12 mouse cellular contexts compared by ENCODE assay signal in genomic region chr14:58202607-58203295, GRCm38 (mm10).
A peak's percentile ranks its signal among the peaks of the same experiment; 100 is the strongest.
DNase-seq lines count a peak whose midpoint lies in the region; ATAC-seq and TF ChIP-seq lines count a peak whose summit lies in the region.
"Had no signal": no experiment of that assay in that cellular context is flagged by ENCODE, and none has a peak within 500 bp of the region (broad histone marks: within the 10 kb centered on the region; RNA-seq: fewer than 3 reads in every experiment).

No protein-coding gene starts in this region.

- DNase-seq in forebrain, embryonic 10.5 days (ENCODE audit: extremely low spot score, low spot score), result no peak
- DNase-seq in brain, embryonic 14.5 days (ENCODE audit: low read depth), result peak; percentile 32
- peak; percentile 21 to 29 for DNase-seq in frontal cortex, postnatal 14 days (ENCODE audit: low spot score in 2 of 2)
- DNase-seq in midbrain, postnatal 0 days (ENCODE audit: low spot score), result peak; percentile 1
- no peak for DNase-seq in cerebellum, adult 2 months
- no peak for DNase-seq in gastrocnemius, adult 2 months
- DNase-seq in adrenal gland, postnatal 4 days (ENCODE audit: low spot score in 2 of 2), result no peak
- DNase-seq: heart, adult 18-20 months; kidney, adult 18-20 months had no signal

- no peaks in the 10 kb centered on the region for H3K4me1 ChIP-seq in forebrain, embryonic 16.5 days (replicated peaks; ENCODE audit: control insufficient read depth, insufficient read depth, low read length)
- peaks cover 12% of the 10 kb centered on the region for H3K4me1 ChIP-seq in forebrain, embryonic 10.5 days
- H3K4me1 ChIP-seq in midbrain, postnatal 0 days (ENCODE audit: insufficient read depth, low read length), result peaks cover 2% of the 10 kb centered on the region; the same call in 1 of the 2 replicates
- no peaks in the 10 kb centered on the region for H3K4me1 ChIP-seq in cerebellum, adult 2 months (ENCODE audit: control insufficient read depth, insufficient read depth, low read length)
- H3K4me1 ChIP-seq: lung, embryonic 15.5 days had no signal

- H3K9ac ChIP-seq in forebrain, embryonic 16.5 days (replicated peaks; ENCODE audit: low read depth, low read length), result no peak overlapping the region
- no peak overlapping the region for H3K9ac ChIP-seq in midbrain, postnatal 0 days (replicated peaks; ENCODE audit: low read length, poor library complexity, severe bottlenecking)
- H3K9ac ChIP-seq: lung, embryonic 15.5 days; midbrain, embryonic 12.5 days had no signal

- no peaks in the 10 kb centered on the region for H3K27me3 ChIP-seq in forebrain, embryonic 16.5 days (replicated peaks; ENCODE audit: control insufficient read depth, insufficient read depth, low read length)
- H3K27me3 ChIP-seq in forebrain, embryonic 10.5 days (ENCODE audit: poor library complexity, severe bottlenecking), result peaks cover 68% of the 10 kb centered on the region
- H3K27me3 ChIP-seq in midbrain, postnatal 0 days (ENCODE audit: insufficient read depth, low read length), result no peaks in the 10 kb centered on the region
- H3K27me3 ChIP-seq in cerebellum, adult 2 months (ENCODE audit: control insufficient read depth, insufficient read depth, low read length), result no peaks in the 10 kb centered on the region
- H3K27me3 ChIP-seq: lung, embryonic 15.5 days had no signal

- intact Hi-C loops in gastrocnemius, adult 2 months (cut with DNase I), result no loop called here

- 35% methylated on average over 6 of the region's 6 CpGs for WGBS in forebrain, embryonic 16.5 days
- WGBS in forebrain, embryonic 10.5 days, result 48% methylated on average over 6 of the region's 6 CpGs
- 21% methylated on average over 6 of the region's 6 CpGs for WGBS in midbrain, postnatal 0 days
- 65% methylated on average over 6 of the region's 6 CpGs for WGBS in cerebellum, adult 2 months

- H3K36me3 ChIP-seq in forebrain, embryonic 16.5 days (ENCODE audit: control insufficient read depth, insufficient read depth), result no peaks in the 10 kb centered on the region
- H3K36me3 ChIP-seq in forebrain, embryonic 10.5 days (replicated peaks), result no peaks in the 10 kb centered on the region
- H3K36me3 ChIP-seq in midbrain, postnatal 0 days (ENCODE audit: insufficient read depth, low read length), result no peaks in the 10 kb centered on the region
- H3K36me3 ChIP-seq: lung, embryonic 15.5 days; midbrain, embryonic 12.5 days had no signal

- no peak for TF ChIP-seq CTCF in brain, embryonic 14.5 days (IDR thresholded peaks at IDR 0.05; ENCODE audit: borderline replicate concordance, extremely low read depth, insufficient read depth, insufficient read length)
- TF ChIP-seq CTCF in midbrain, postnatal 0 days (IDR thresholded peaks at IDR 0.05), result no peak
- no peak for TF ChIP-seq CTCF in cerebellum, adult 2 months (IDR thresholded peaks at IDR 0.05; ENCODE audit: borderline replicate concordance, insufficient read depth, low read depth, low read length)
- TF ChIP-seq CTCF in gastrocnemius, adult 2 months (IDR thresholded peaks at IDR 0.05), result no peak

- TF ChIP-seq POLR2A in brain, embryonic 14.5 days (IDR thresholded peaks at IDR 0.05; ENCODE audit: borderline replicate concordance, extremely low read depth, insufficient read depth, insufficient read length, poor library complexity, severe bottlenecking), result no peak
- no peak for TF ChIP-seq POLR2A in cerebellum, adult 2 months (IDR thresholded peaks at IDR 0.05; ENCODE audit: borderline replicate concordance, insufficient read depth, low read length)

- H3K9me3 ChIP-seq in forebrain, embryonic 16.5 days (ENCODE audit: control insufficient read depth, low read length), result no peaks in the 10 kb centered on the region
- no peaks in the 10 kb centered on the region for H3K9me3 ChIP-seq in forebrain, embryonic 10.5 days
- H3K9me3 ChIP-seq in midbrain, postnatal 0 days (ENCODE audit: low read length), result no peaks in the 10 kb centered on the region
- H3K9me3 ChIP-seq: lung, embryonic 15.5 days; midbrain, embryonic 12.5 days had no signal

- H3K4me2 ChIP-seq in forebrain, embryonic 16.5 days (ENCODE audit: low read length), result no peak overlapping the region
- no peak overlapping the region for H3K4me2 ChIP-seq in midbrain, postnatal 0 days (ENCODE audit: low read depth, low read length, poor library complexity, severe bottlenecking)
- H3K4me2 ChIP-seq: lung, embryonic 15.5 days; midbrain, embryonic 12.5 days had no signal

- no peak overlapping the region for H3K27ac ChIP-seq in forebrain, embryonic 16.5 days (ENCODE audit: low read length)
- no peak overlapping the region for H3K27ac ChIP-seq in forebrain, embryonic 10.5 days
- H3K27ac ChIP-seq in midbrain, postnatal 0 days (ENCODE audit: low read depth, low read length), result no peak overlapping the region
- no peak overlapping the region for H3K27ac ChIP-seq in cerebellum, adult 2 months (ENCODE audit: insufficient read depth, low read length)
- no peak overlapping the region for H3K27ac ChIP-seq in gastrocnemius, adult 2 months
- H3K27ac ChIP-seq: lung, embryonic 15.5 days; midbrain, embryonic 12.5 days had no signal

- peak; percentile 74 for ATAC-seq in forebrain, embryonic 16.5 days
- ATAC-seq in midbrain, postnatal 0 days (ENCODE audit: low FRiP score), result no peak

- H3K4me3 ChIP-seq in forebrain, embryonic 16.5 days (replicated peaks; ENCODE audit: low read length), result no peak overlapping the region
- H3K4me3 ChIP-seq in forebrain, embryonic 10.5 days, result no peak overlapping the region
- H3K4me3 ChIP-seq in midbrain, postnatal 0 days (ENCODE audit: low read depth, low read length), result no peak overlapping the region
- H3K4me3 ChIP-seq in cerebellum, adult 2 months (replicated peaks; ENCODE audit: insufficient read depth, low read depth, low read length), result no peak overlapping the region
- H3K4me3 ChIP-seq in gastrocnemius, adult 2 months, result no peak overlapping the region
- H3K4me3 ChIP-seq: lung, embryonic 15.5 days; midbrain, embryonic 12.5 days had no signal

Comparison
In these comparisons a context has a peak if more than half of its experiments do, and no peak if none do; other contexts are left out.
1. DNase-seq: peak in brain, embryonic 14.5 days (single experiment), frontal cortex, postnatal 14 days (2 of 2) and midbrain, postnatal 0 days (single experiment); none in forebrain, embryonic 10.5 days (single experiment), cerebellum, adult 2 months (0 of 2), gastrocnemius, adult 2 months (single experiment) and adrenal gland, postnatal 4 days (0 of 2).